Mouse (Mus musculus): ENCODE measurements at regions not wholly inside any gene's neighbourhood (a gene's known extent, or its start where the extent isn't known, plus 50 kb on each side); places are given as distances from the start of the nearest gene placed in this dataset.

DNA sequence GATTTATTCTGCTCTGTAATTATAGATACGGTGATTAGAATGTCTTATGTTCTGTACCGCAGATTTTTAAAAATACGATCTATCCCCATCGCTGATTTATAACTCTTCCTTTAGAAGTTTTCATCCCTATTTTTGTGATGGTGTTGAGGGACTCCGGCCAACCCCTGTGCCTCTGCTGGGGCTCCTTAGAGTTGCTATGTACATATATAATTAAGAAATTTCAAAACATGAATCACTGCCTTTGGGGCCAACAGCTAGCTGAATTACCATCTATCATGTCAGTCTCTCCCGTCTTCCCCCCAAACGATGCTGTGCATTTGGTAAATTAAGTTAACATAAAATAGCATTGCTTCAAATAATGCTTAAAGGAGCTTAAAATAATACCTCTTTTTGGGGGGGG lies 79.8 kb upstream of the Ctbp2 start:
- no peak overlapping the region for H3K27ac ChIP-seq (ENCODE audit: low read depth)
- TF ChIP-seq CTCF (IDR thresholded peaks at IDR 0.05; ENCODE audit: low read depth), result no peak
- H3K27me3 ChIP-seq (ENCODE audit: insufficient read depth, low read length), result no peaks in the 10 kb centered on the region
- 70% methylated on average over 7 of the region's 7 CpGs for WGBS
- no peaks in the 10 kb centered on the region for H3K4me1 ChIP-seq (ENCODE audit: insufficient read depth)
- no peak overlapping the region for H3K4me3 ChIP-seq (ENCODE audit: low read depth, low read length)
- no peak overlapping the region for H3K4me2 ChIP-seq
- H3K36me3 ChIP-seq (ENCODE audit: insufficient read depth), result no peaks in the 10 kb centered on the region
- no peaks in the 10 kb centered on the region for H3K9me3 ChIP-seq (ENCODE audit: low read depth, low read length)
- DNase-seq, result no peak
- no peak for ATAC-seq (ENCODE audit: insufficient read depth)
- no peak overlapping the region for H3K9ac ChIP-seq

DNA sequence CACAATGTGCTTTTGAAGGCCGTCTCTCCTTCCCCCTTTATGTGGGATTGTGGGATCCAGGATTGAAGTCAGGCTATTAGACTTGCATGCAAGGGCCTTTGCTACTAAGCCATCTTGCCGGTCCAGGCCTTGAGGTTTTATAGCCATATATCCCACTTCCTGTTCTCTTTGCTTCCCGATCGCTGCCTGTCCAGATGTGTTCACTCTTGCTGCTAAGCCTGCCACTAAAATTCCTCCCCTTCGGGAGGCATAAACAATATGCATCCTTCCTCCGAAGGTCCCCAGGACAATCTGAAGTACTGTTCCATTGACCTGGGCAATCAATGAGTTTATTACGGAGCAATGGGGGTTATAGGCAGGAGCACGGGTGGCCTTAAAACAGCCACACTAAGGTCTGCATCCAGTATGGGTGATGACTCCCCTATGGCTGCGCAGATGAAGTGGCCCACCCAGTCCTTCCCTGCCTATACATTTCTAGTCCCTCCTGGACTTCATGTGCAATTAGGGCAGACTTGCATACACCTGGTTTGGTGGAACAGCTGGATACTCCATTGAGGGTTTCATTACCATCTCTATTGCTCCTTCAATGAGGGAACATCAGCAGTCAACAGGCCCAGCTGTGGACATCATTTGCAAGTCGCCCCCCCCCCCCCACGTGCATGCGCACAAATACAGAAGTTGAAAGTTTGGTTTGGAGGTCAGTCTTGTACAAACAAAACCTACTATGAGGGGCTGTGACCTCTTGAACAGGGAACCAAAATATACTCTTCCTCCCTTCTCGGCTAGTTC lies 78.1 kb upstream of the Ctbp2 start:
- Histone ChIP-seq H3K9ac (no peak overlapping the region), H3K27me3 (ENCODE audit: insufficient read depth, low read length) (no peaks in the 10 kb centered on the region), H3K4me1 (ENCODE audit: insufficient read depth) (no peaks in the 10 kb centered on the region), H3K27ac (ENCODE audit: low read depth) (no peak overlapping the region), H3K9me3 (ENCODE audit: low read depth, low read length) (no peaks in the 10 kb centered on the region), H3K36me3 (ENCODE audit: insufficient read depth) (no peaks in the 10 kb centered on the region), H3K4me2 (no peak overlapping the region), H3K4me3 (ENCODE audit: low read depth, low read length) (no peak overlapping the region)
- no peak for ATAC-seq (ENCODE audit: insufficient read depth)
- peak; percentile 22 for DNase-seq
- no peak for TF ChIP-seq CTCF (IDR thresholded peaks at IDR 0.05; ENCODE audit: low read depth)
- WGBS, result 57% methylated on average over 13 of the region's 13 CpGs

DNA sequence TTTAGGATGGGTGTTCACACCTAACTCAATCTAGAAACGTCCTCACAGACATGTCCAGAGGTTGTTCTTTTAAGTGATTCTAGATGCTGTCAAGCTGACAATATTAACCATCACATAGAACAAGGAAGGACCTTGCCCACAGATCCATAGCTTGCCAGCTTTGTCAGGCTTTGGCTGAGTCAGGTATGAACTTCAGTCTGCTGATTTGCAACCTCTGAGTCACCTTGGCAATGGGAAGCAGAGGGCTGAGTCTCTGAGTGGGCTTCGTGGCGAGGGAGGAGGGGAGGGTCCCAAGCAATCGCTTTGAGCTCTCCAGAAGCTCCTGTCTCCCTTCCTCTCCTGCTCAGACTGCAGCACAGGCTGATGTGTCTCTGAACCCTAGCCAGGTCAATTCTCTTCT lies 74.9 kb upstream of the Ctbp2 start:
- no peak overlapping the region for H3K27ac ChIP-seq (ENCODE audit: low read depth)
- ATAC-seq (ENCODE audit: insufficient read depth) (no peak), DNase-seq (no peak)
- no peaks in the 10 kb centered on the region for H3K9me3 ChIP-seq (ENCODE audit: low read depth, low read length)
- H3K9ac ChIP-seq, result no peak overlapping the region
- H3K27me3 ChIP-seq (ENCODE audit: insufficient read depth, low read length), result no peaks in the 10 kb centered on the region
- no peak overlapping the region for H3K4me3 ChIP-seq (ENCODE audit: low read depth, low read length)
- 42% methylated on average over 4 of the region's 4 CpGs for WGBS
- H3K4me2 ChIP-seq, result no peak overlapping the region
- TF ChIP-seq CTCF (IDR thresholded peaks at IDR 0.05; ENCODE audit: low read depth), result no peak
- no peaks in the 10 kb centered on the region for H3K4me1 ChIP-seq (ENCODE audit: insufficient read depth)
- no peaks in the 10 kb centered on the region for H3K36me3 ChIP-seq (ENCODE audit: insufficient read depth)

DNA sequence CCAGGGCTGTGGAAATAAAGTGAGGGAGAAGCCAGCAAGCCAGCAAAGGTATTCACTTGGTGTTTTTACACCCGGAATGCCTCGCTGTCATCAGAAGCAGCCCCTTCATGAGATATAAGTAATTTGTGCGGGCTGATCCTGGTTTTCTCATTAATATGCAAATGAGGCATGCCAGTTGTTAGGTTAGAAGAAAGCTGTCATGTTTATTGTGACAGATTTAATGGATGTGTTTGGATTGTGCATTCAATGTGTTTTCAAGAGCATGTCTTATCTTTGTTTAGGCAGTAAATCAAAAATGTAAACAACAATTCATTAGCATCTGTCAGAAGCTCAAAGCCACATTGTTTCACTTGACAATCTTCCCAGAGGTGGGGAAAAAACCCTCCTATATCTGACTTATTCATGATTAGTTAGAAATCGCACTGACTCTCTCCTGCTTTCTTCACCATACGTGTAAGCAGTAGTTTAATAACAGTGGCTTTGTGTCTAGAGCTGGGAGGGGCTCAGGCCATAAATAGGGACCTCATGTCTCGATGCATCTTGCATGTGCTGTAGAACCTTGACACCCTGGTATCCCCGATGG lies 65.8 kb upstream of the Ctbp2 start:
- no peak for TF ChIP-seq CTCF (IDR thresholded peaks at IDR 0.05; ENCODE audit: low read depth)
- H3K27ac ChIP-seq (ENCODE audit: low read depth), result no peak overlapping the region
- 36% methylated on average over 7 of the region's 7 CpGs for WGBS
- no peaks in the 10 kb centered on the region for H3K4me1 ChIP-seq (ENCODE audit: insufficient read depth)
- ATAC-seq (ENCODE audit: insufficient read depth), result no peak
- H3K9me3 ChIP-seq (ENCODE audit: low read depth, low read length), result no peaks in the 10 kb centered on the region
- no peak for DNase-seq
- no peak overlapping the region for H3K9ac ChIP-seq
- no peak overlapping the region for H3K4me3 ChIP-seq (ENCODE audit: low read depth, low read length)
- no peaks in the 10 kb centered on the region for H3K36me3 ChIP-seq (ENCODE audit: insufficient read depth)
- no peaks in the 10 kb centered on the region for H3K27me3 ChIP-seq (ENCODE audit: insufficient read depth, low read length)
- no peak overlapping the region for H3K4me2 ChIP-seq

DNA sequence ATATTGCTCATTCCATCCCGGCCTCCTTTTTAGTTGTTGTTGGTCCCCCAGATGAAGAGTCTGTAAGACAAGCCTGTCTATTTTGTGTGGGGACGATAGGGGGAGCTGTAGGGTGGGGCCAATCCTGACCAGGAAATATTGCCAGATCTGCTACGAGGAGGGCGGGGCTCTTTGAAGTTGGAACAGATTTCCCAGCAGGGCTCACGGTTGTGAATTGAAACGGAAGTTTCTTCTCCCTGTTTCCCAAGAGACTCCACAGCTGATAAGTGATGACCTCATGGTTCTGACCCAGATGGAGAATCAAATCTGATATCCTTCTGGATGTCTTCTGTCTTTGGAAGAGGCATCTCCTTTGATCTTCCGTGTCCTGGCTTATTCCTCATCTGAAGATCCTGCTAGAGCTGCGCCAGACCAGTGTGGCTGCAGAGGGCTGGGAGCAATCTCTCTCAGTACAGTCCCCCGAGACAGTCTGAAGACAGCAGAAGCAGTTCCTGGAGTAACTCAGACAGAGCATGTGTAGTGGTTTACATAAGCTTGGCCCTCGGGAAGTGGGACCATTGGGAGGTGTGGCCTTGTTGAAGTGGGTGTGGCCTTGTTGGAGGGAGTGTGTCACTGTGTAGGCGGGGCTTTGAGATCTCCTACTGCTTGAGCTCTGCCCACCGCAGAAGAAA lies 61.9 kb upstream of the Ctbp2 start:
- H3K27ac ChIP-seq (ENCODE audit: low read depth), result peak overlapping the region; percentile 70
- H3K4me3 ChIP-seq (ENCODE audit: low read depth, low read length), result peak overlapping the region; percentile 22
- peak overlapping the region; percentile 53 for H3K4me2 ChIP-seq
- H3K27me3 ChIP-seq (ENCODE audit: insufficient read depth, low read length), result no peaks in the 10 kb centered on the region
- no peak overlapping the region for H3K9ac ChIP-seq
- 6% methylated on average over 12 of the region's 12 CpGs for WGBS
- H3K4me1 ChIP-seq (ENCODE audit: insufficient read depth), result no peaks in the 10 kb centered on the region
- H3K36me3 ChIP-seq (ENCODE audit: insufficient read depth), result no peaks in the 10 kb centered on the region
- DNase-seq (peak; percentile 90), ATAC-seq (ENCODE audit: insufficient read depth) (peak; percentile 97)
- peak; percentile 76 for TF ChIP-seq CTCF (IDR thresholded peaks at IDR 0.05; ENCODE audit: low read depth)
- H3K9me3 ChIP-seq (ENCODE audit: low read depth, low read length), result no peaks in the 10 kb centered on the region

DNA sequence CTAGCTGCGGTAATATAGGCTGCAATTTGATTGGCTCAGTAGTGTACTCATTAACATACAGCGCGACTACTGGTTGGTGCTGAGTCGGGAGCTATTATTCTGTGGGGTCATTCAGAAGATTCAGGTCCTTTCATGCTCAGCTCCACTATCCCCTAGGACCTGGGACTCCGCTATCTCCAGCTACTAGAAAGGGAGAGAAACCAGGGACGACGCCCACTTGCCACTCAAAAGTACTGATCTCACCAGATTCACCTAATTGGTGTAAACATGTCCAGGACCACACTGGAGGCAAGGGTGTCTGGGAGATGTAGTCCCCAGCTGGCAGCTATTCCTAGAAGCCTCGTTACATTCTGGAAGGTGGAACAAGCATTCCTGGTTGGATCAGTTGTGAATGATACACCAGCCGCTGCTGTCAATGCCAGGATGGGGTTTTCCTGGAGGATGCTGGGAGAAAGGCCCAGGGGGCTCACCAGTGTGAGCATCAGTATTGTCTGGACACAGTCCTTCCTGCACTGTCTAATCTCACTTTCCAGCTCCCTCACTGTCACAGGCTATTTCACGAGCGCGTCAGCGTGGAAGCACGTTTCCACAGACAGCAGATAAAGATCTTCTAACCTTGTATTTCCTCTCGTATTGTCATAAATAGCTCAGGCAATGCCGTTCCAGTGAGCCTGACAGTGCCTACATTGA lies 60.9 kb upstream of the Ctbp2 start:
- no peaks in the 10 kb centered on the region for H3K27me3 ChIP-seq (ENCODE audit: insufficient read depth, low read length)
- ATAC-seq (ENCODE audit: insufficient read depth), result no peak
- H3K4me1 ChIP-seq (ENCODE audit: insufficient read depth), result no peaks in the 10 kb centered on the region
- no peak overlapping the region for H3K4me3 ChIP-seq (ENCODE audit: low read depth, low read length)
- H3K27ac ChIP-seq (ENCODE audit: low read depth), result no peak overlapping the region
- H3K9ac ChIP-seq, result no peak overlapping the region
- DNase-seq, result no peak
- no peak for TF ChIP-seq CTCF (IDR thresholded peaks at IDR 0.05; ENCODE audit: low read depth)
- 49% methylated on average over 16 of the region's 16 CpGs for WGBS
- no peaks in the 10 kb centered on the region for H3K36me3 ChIP-seq (ENCODE audit: insufficient read depth)
- no peak overlapping the region for H3K4me2 ChIP-seq
- no peaks in the 10 kb centered on the region for H3K9me3 ChIP-seq (ENCODE audit: low read depth, low read length)

DNA sequence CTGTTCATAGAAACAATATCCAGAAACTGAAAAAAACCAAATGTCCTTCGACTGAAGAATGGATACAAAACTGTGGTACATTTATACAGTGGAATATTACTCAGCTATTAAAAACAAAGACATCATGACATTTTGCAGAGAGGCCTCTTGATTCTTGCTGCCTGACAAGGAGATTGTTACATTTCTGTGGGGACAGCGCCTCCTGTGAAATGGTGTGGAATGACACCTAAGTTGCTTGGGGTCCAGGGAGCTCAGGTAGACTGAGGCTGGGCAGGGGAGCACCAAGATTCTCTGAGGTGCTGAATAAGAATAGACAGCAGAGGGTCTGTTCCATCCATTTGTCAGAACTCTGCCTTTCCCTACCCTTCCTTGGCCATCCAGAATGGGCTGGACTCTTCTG lies 57.2 kb upstream of the Ctbp2 start:
- Histone ChIP-seq H3K36me3 (ENCODE audit: insufficient read depth) (no peaks in the 10 kb centered on the region), H3K27me3 (ENCODE audit: insufficient read depth, low read length) (no peaks in the 10 kb centered on the region), H3K4me1 (ENCODE audit: insufficient read depth) (peaks cover 10% of the 10 kb centered on the region; the same call in 1 of the 2 replicates), H3K4me2 (no peak overlapping the region), H3K9me3 (ENCODE audit: low read depth, low read length) (no peaks in the 10 kb centered on the region), H3K4me3 (ENCODE audit: low read depth, low read length) (no peak overlapping the region), H3K9ac (no peak overlapping the region), H3K27ac (ENCODE audit: low read depth) (no peak overlapping the region)
- no peak for ATAC-seq (ENCODE audit: insufficient read depth)
- TF ChIP-seq CTCF (IDR thresholded peaks at IDR 0.05; ENCODE audit: low read depth), result no peak
- 34% methylated on average over 2 of the region's 2 CpGs for WGBS
- DNase-seq, result no peak

Measured in lung, embryonic 14.5 days (tissue).